Mouse (Mus musculus) MN1 (cell line): ENCODE data around the gene Ntm.

Experiments
- DNase-seq: peaks from one replicate; pipeline ENCODE4 v3.0.0-alpha.2; 2016; ENCODE audit warnings: low spot score

Gene Ntm

GRCm38 (mm10) chr9:29802071-29802705 lies 160.8 kb downstream of the Ntm start:
- no peak for DNase-seq

GRCm38 (mm10) chr9:29796281-29796680 lies 166.7 kb downstream of the Ntm start:
- DNase-seq: no peak

- no peak for DNase-seq
Observed at GRCm38 (mm10) chr9:29791199-29791915, 171.6 kb downstream of the Ntm start.

DNA sequence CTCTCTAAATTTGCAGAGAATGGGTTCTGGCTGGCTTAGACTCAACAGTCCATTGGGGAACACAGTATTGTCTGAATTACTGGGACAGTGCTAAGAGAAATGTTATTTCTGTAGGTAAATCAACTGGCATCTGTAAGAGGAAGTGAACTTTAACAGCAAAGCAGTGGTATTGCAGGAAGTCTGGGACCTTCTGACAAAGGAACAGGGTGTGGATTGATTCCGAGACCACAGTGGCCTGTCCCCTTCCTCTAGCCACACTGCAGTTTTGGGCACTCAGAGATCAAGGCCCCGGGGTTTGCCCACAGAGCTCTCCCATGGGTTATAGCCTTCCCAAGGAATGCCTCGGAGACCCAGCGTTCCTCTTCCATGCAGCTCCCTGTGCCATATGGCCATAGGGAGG lies 172.9 kb downstream of the Ntm start:
- no peak for DNase-seq

- DNase-seq: no peak
Observed at GRCm38 (mm10) chr9:29788855-29789254, 174.1 kb downstream of the Ntm start.

GRCm38 (mm10) chr9:29787408-29787807 lies 175.5 kb downstream of the Ntm start:
- DNase-seq: no peak

GRCm38 (mm10) chr9:29782697-29783096 lies 180.2 kb downstream of the Ntm start:
- no peak for DNase-seq

DNA sequence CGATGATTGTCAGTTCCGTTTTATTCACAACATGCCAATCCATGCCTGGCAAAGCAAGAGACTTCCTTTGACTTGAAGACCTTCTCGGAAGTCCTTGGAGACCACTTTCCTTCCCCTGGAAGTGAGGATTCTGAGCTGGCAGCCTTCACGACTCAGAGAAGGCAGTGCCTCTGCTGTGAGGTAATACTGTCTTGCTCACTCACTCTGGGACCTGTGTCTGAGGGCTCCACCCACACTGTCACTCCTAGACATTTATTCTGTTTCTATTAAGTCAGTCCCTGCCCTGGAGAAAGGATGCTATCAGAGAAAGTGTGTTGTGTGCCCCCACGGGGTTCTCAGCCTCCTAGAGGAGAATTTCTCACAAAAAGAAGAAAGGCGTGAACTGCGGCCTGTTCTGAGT lies 183.2 kb downstream of the Ntm start:
- no peak for DNase-seq

GRCm38 (mm10) chr9:29776951-29777350 lies 186.0 kb downstream of the Ntm start:
- no peak for DNase-seq

- no peak for DNase-seq
Observed at GRCm38 (mm10) chr9:29776542-29776941, 186.4 kb downstream of the Ntm start.

DNA sequence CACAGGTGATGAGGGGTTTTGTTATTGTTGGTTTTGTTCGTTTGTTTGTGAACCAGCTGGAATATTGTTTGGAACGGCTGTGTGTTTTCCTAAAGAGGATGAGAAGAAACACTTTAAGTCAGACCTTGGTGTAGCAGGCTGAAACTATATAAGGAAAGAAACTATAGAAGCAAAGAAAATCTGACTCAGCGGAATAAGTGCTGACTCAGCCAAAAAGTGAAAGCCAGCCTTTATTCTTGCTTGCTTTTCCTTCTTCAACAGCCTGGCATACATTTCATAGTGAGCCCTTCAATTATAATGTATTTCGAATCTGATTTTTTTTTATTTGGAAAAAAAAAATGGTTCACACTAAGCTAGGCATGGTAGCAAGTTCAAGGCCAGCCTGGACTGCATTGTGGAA lies 186.9 kb downstream of the Ntm start:
- no peak for DNase-seq

DNA sequence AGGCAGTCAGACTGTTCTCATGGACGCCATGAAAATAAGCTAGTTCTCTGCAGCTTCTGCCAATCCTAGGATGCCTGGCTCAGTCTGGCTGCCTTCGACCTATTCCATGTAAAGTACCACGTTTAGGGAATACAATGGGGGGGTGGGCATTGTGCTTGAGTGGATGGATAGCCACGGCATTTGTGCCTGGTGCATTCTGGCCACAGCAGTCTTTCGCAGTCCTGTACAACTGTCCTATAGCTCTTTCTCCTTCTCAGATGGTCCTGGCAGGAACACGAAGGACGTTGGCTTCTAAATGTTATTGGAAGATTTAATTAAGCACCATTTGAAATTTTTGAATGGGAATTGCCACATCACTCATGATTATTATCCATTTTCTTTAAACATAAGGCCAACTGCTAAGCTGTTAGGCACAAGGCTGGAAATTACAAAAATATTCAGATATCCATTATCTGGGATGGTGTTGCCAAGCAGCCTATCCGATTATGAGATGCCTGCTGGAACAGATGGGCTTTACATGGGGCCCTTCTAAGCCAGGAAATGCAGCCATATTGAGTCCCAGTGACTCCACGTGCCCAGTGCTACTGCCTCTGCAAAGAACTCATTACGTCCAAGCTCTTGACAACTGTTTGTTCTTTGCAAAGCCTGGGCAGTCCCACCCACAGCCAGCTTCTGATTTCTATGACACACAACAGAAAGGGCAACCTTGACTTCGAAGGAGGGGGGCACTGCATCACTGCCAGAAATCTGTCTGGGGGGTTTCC lies 190.1 kb downstream of the Ntm start:
- DNase-seq: no peak

DNA sequence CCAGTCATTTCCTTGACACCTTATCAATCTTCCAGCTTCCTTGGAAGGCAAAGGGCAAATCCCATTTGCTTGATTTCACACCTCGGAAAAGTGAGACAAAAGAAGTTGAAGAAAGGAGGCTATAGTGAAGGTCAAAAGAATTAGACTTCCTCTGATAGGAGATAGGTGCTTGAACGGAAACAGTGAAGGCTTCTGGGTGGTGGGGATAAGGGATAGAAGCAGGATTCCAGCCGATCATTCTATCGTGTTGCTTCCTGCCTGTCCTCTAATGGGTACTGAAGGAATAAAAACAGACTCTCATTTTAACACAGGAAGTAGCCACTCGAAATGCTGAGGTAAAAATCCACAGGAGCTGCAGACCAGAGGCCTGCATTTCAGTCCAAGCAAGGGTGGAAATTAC lies 191.1 kb downstream of the Ntm start:
- DNase-seq: no peak

GRCm38 (mm10) chr9:29771071-29771785 lies 191.7 kb downstream of the Ntm start:
- DNase-seq: no peak

- DNase-seq: no peak
Observed at GRCm38 (mm10) chr9:29769361-29769760, 193.6 kb downstream of the Ntm start.

DNA sequence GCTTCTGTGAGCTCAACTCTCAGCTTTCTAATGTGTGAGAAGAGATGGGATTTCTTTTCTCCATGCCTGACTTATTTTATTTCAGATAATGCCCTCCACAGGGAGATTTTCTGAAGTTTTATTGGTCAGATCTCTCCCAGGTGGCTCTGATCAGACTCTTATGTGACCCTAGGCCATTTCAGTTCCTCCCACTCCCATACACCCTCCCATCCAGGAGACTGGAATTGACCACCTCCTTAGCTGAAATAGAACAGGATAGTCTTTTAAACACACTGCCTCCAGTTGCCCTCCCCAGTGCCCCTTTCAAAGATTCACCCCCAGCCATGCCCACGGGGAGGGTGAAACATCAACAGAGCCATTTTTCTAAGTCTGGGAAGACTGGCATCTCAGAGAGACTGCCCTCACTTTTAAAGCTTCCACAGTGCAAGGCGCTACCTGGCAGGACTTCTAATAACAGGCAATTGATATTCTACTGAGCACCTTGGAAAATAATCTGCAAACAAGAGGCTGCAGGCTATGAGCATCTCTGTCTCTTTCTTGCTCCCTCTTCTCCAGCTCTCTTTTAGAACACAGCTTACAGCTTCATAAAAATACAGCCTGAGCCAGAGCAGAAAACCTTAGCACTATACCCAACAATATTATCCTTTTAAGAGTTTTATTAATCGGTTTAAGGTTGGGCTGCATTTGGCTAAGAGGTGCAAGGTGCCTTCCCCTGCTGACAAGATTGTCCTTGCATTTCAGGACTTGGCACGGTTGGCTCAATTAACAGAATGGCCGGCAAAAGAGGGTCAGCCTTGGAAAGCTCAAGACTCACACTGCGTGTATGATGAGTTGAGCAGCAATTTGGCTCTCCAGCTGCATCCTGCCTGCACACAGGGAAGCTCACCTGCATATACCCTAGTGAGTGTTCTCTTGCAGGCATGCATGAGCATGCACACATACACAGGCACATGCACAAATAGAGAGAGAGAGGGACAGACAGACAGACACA lies 196.7 kb downstream of the Ntm start:
- no peak for DNase-seq

DNA sequence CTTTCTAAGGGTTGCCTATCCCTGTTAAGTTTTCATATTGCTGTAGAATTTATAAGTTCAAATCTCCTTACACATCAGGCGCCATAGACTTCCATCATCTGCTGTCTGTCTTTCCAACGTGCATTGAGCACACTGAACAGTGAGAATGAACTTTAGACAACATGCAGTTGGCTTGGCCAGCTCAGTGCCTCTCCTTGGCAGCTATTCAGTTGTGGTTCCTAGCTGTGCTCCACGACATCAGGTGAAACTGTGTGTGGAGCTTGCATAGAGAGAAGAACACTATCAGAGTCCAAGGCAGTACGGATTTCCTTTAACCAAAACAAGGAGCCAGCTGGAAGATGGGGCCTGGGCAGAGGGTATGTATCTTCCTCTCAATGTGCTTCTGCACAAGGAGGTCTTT lies 199.6 kb downstream of the Ntm start:
- no peak for DNase-seq

DNA sequence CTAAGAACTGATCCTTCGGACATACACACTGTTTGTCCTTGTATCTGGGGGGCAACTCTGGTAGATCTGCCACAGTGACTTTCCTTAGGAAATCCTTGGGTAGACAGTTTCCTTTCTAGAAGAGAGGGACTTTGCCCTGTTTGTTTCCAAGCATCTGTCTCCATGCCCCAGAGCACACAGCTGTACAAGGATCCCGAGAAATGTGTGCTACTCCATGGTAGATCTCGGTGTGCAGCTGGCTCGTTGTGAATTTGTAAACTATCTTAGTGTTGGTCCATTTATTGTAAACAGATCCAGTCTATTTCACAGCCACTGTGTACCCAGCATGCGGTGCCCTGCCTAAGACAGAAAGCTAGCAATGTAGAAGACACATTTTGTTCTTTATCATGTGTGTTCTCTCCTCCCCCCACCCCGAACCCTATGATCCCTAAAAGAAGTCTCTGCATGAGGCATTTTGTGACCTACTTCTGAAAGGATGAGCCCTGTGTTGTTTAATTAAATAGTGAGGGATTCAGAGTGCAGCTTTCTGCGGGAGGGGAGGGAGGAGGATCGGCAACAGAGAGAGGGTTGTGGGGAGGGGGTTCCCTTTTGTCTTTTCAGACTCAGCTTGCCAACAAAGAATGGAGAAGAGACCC lies 200.9 kb downstream of the Ntm start:
- DNase-seq: no peak

GRCm38 (mm10) chr9:29761511-29761910 lies 201.4 kb downstream of the Ntm start:
- no peak for DNase-seq

- no peak for DNase-seq
Observed at GRCm38 (mm10) chr9:29759940-29760339, 203.0 kb downstream of the Ntm start.

- no peak for DNase-seq
Observed at GRCm38 (mm10) chr9:29759060-29759459, 203.9 kb downstream of the Ntm start.
